Mouse (Mus musculus) spleen, postnatal 14 days (tissue): ENCODE results near the gene Nrp2.

Experiments
- DNase-seq, 2 experiments: peaks; one replicate each; pipeline ENCODE4 v3.0.0; 2021 to 2022; ENCODE audit warnings: low spot score in 2 of 2

The Nrp2 gene

GRCm38 (mm10) chr1:62704889-62705516 is 1.9 kb downstream of the Nrp2 start:
- DNase-seq, result no peak

DNA sequence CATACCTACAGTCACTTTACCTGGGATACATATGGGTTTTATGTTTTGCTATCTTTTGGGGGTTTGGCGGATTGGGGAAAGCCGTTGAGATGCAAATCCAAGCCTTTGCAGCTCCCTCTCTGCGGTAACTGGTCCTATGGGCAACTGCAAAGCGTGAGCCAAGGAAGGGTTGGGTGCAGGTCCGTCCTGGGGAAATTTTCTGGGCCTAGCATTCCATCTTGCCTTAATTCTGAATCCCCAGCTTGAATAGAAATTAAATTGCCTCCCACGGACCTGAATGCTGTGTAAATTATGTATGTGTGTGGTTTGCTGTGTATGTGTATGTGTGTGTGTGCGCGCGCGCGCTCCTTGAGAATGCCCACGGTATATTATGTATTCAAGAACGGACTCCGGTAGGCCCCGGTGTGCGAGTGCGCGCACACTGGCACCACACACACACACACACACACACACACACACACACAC is 2.5 kb downstream of the Nrp2 start:
- no peak for DNase-seq

DNA sequence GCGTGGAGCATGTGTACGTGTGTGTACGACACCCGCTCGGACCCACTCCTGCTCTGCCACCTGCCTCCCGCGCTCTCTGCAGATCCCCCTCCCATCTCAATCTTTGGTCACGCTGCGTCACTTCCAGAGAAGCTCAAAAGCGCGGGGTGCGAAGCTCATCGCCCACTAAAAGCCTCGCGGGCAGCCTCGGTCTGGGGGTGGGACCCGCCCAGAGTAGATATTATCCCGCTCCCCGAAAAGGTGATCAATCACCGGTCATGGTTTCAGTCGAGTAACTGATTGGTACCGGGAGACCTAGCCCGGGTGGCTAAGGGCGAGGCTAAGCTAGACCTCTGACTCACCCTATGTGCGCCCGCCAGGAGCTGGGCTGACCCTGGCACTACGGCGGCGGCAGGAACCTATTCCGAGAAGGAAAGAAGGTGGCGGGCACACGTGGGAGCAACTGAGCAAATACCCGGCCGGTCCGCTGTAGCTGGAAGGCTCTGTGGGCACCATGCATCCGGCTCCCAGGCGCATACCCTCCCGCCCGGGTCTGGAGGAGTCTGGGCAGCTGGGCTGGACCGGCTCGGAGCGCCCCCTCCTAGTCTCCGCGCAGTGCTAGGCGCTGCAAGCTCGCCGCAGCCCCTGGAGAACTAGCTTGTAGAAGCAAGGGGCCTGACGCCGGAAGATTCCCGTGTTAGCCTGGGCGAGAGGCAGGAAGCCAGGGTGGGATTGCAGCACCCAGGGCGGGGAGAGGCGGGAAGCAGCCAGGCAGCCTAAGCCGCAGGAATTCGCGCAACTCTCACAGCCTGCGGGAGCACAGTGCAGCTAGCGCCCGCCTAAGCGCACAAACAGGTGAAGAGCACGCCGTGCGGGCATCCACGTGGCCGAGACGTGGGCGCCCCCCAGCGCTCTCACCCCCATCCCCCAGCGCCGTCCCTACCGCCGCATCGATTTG is 3.3 kb downstream of the Nrp2 start:
- no peak for DNase-seq

- no peak for DNase-seq
Observed at GRCm38 (mm10) chr1:62707101-62707912, 4.2 kb downstream of the Nrp2 start.

GRCm38 (mm10) chr1:62707913-62708860 is 5.1 kb downstream of the Nrp2 start:
- DNase-seq, result no peak

- no peak for DNase-seq
Observed at GRCm38 (mm10) chr1:62709770-62710335, 6.8 kb downstream of the Nrp2 start.

DNA sequence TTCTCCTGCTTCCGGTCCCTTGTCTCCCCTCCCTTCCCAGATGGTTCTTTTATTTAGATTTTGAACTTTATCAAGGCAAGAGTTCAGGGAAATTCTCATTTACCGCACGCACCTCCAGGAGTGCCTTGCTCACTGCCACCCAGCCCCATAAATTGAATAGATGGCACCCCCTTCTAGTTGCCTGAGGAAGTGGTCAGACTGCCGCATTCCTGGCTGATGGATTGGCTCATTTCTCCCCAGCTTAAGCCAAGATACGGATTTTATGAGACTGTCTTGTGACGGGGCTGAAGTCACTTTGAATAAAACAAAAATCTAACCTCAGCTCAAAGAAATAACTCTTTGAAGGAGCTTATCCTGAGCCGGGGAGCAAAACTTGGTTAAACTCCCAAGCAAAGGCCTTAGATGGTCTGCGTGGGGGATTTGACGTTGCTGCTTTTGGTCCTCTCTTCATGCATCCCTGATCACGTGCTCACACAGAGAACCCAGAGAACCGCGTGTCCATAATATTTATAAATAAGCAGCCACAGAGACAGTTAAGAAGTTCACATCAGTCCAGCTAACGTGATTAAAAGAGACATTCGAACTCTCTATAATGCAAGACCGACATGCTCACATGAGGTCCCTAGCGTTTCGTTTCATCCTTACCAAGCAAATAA is 10.1 kb downstream of the Nrp2 start:
- DNase-seq, result no peak

DNA sequence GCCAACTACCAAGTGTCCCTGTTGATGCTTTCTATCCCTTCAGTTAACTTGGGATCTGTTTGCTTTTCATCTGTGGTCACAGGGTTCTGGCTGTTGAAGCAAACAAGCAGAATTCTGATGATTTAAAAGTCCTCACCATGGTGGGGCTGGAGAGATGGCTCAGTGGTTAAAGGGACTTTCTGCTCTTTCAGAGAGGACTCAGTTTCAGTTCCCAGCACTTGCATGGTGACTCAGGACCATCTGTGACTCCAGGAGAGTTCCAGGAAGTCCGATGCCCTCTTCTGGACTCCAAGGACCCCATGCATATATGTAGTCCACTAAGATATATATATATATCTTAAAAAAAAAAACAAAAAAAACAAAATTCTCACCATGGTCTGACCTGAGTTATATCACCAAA is 11.9 kb downstream of the Nrp2 start:
- no peak for DNase-seq

- no peak for DNase-seq
Observed at GRCm38 (mm10) chr1:62715692-62716091, 12.6 kb downstream of the Nrp2 start.

DNA sequence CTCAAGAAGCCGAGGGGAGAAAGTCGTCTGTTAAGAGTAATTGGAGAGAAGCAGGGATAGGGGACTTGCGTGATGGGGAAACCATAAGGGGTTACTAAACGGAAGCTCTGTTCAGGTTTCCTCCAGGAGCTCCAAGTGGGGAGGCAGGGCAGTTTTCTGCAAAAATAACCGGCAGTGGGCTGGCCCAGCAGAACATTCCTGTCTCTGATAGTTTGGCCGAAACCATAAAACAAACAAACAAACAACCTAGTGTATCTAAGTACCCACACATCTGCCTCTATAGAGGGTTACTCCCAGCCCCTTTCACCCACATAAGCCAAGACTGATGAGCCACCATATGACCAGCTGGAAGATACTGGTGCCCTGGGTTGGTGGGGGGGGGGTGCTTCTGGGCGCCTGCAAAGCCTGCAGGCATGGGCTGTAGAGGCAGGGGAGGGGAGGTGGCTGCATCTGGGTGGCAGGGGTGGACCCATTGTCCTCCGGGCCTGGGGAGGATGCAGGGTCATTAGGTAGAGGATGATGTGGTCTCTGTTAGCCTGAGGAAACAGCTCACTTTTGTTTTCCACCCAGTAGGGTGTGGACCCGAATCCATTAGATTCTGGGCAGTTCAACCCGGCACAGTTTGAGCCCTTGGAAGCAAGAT is 13.9 kb downstream of the Nrp2 start:
- DNase-seq, result no peak

DNA sequence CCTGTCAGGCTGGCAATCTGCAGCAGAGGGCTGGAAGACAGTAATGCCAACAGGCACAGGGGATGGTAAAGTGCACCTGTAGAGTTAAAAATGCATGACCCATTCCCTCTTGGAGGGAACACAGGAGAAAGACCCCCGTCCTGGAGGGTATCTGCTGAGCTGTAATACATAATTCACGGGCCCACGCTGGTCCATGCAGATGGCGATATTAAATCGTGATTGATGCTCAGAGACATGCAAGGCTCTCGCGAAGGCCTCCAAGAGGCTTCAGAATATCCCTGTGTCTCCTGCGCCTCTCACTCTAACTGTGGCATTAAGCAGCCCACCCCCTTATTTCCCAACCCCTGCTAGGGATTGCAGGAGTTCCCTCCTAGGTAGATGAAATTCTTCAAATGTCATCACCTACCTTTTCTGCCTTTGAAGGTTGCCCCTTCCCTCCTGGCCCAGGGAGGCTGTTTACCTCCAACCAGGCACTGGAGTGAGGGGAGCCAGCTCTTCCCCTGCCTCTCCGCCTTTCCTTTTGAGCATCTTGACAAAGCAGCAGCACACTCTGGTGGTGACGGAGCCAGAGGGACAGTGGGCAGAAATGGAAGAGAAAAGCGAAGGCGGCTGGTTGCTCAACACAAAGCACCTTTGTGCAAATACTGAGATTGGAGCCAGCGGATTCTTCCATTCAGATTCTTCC is 14.6 kb downstream of the Nrp2 start:
- no peak for DNase-seq

DNA sequence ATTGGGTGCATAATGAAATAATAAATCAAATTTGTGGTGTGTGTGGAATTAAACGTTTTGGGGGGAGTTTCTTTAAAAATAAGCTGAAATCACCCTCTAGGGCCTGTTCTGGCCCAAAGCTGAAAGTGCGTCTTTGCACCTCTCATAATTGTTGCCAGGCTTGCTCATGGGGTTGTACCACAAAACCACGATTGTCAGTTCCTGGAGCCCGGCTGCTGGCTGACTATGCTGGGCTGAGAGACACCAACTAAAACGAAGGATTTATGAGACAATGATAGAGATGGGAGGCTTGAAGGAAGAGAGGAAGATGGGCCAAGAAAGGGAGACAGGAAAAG is 15.1 kb downstream of the Nrp2 start:
- no peak for DNase-seq

DNA sequence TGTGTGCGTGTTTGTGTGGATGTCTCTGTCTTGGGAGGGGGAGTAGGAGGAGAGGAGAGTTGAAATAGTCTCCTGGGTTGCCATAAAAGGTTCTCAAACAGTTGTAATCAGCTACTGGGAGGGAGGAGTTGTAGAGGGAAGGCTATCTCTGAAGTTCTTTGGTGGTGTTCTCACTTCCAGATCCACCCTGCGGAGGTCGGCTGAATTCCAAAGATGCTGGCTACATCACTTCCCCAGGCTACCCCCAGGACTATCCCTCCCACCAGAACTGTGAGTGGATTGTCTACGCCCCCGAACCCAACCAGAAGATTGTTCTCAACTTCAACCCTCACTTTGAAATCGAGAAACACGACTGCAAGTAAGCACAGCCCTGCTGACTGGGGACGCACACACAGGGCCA is 15.7 kb downstream of the Nrp2 start:
- no peak for DNase-seq

DNA sequence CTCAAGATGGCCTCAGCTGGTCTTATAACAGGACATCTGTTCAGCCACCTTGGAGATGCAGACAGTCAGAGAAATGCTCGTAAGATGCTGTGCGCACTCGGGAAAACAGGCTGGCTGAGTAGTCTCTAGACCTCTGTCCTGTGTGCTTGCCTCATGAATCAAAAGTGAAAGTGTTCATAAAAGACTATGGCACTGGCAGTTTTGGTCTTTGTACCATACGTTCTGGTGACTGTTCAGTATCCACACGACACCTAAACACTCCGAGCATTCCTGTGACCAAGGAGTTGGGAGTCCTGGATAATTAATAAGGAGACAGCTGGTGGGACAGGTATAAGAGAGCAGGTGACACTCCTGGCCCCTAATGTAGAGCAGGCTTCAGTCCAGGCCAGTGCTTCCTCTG is 16.7 kb downstream of the Nrp2 start:
- DNase-seq, result no peak

DNA sequence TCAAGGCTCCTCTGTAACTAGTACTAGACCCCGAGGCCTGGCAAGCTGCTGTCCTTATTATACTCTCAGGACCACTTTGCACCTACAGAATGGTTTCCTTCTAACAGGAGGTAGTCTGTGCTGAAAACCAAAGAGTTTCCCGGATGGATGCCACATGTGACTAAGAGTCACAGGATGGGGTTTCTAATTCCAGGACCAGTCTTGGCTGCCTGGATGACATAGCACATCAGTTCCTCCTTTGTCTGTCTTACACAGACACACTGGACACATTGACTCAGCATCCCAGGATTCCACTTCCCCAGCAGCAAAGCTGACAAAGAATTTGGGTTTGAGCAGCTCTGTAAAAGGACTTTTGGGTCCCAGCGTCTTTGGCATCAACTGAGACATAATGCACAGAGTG is 17.1 kb downstream of the Nrp2 start:
- DNase-seq, result no peak

GRCm38 (mm10) chr1:62720727-62721705 is 17.9 kb downstream of the Nrp2 start:
- DNase-seq, result no peak

- DNase-seq, result no peak
Observed at GRCm38 (mm10) chr1:62721706-62722187, 18.7 kb downstream of the Nrp2 start.

- no peak for DNase-seq
Observed at GRCm38 (mm10) chr1:62722526-62722925, 19.4 kb downstream of the Nrp2 start.
